Mouse (Mus musculus): ENCODE data around the gene Ccdc73. TPM values are rescaled to one million over a fixed set of nuclear protein-coding genes. Genes with fewer than 3 reads are reported as not detected.
A peak's percentile ranks its signal among the peaks of the same experiment; 100 is the strongest.

Ccdc73 gene
- polyA plus RNA-seq, 1 experiment from 2014 or later: 4.7 TPM

DNA sequence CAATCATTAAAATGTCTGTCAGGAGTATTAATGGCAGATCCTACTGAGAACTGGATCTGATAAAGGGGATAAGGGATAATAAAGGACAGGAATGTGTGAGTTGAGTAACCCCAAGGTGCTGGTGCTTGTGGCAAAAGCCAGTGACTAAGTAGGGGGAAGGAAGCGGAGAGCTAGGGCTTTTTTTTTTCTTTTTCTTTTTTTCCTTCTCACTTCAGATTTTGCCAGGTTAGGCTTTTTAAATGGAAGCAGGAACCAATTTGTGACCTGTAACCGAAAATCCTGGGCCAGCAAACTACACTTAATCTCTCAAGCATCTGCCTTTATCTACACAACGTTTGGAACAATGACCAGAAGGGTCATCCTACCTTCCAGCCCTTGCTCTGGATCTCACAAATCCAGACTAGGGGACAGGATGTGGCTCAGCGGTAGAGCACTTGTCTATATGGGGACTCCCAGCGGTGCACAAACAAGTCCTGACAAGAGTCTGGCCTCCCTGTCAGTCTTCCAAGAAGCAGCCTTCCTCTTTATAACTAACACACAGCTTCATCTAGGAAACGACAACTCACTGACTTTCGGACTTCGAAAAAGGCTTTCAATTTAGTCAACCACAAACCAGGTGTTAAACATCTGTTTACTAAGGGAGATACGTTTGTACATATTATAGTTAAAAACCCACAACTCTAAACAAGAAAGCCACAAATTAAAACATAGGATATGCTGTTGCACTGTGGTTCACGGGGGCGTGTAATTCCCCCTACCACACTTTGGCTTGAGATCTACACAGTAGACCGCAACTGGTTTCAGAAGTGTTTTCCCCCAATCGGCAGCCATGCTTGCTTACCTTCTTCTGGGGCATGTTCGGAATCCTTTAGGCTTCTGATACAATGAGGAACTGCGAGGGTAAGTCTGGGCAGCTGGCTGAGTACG is 19.1 kb upstream of the Ccdc73 start:
- no peak overlapping the region for H3K27ac ChIP-seq (ENCODE audit: low read depth, low read length)
- no peak for ATAC-seq (replicated peaks; ENCODE audit: insufficient number of reproducible peaks, low FRiP score, low TSS enrichment)
- H3K36me3 ChIP-seq (ENCODE audit: control insufficient read depth, insufficient read depth, low read length): no peaks in the 10 kb centered on the region
- H3K4me1 ChIP-seq (ENCODE audit: control insufficient read depth, insufficient read depth, low read length): peaks cover 2% of the 10 kb centered on the region; the same call in 1 of the 2 replicates
- peaks cover 6% of the 10 kb centered on the region; the same call in 1 of the 2 replicates for H3K27me3 ChIP-seq (ENCODE audit: control insufficient read depth, insufficient read depth, low read length)
- H3K4me3 ChIP-seq (ENCODE audit: low read depth, low read length): peak overlapping the region; percentile 64
- 26% methylated on average over 16 of the region's 16 CpGs for WGBS (ENCODE audit: insufficient replicate concordance)
- peak overlapping the region; percentile 97 for H3K4me2 ChIP-seq
- H3K9ac ChIP-seq (ENCODE audit: low read depth, low read length): no peak overlapping the region; the same call in 1 of the 2 replicates
- H3K9me3 ChIP-seq (replicated peaks; ENCODE audit: control insufficient read depth, low read length): no peaks in the 10 kb centered on the region

DNA sequence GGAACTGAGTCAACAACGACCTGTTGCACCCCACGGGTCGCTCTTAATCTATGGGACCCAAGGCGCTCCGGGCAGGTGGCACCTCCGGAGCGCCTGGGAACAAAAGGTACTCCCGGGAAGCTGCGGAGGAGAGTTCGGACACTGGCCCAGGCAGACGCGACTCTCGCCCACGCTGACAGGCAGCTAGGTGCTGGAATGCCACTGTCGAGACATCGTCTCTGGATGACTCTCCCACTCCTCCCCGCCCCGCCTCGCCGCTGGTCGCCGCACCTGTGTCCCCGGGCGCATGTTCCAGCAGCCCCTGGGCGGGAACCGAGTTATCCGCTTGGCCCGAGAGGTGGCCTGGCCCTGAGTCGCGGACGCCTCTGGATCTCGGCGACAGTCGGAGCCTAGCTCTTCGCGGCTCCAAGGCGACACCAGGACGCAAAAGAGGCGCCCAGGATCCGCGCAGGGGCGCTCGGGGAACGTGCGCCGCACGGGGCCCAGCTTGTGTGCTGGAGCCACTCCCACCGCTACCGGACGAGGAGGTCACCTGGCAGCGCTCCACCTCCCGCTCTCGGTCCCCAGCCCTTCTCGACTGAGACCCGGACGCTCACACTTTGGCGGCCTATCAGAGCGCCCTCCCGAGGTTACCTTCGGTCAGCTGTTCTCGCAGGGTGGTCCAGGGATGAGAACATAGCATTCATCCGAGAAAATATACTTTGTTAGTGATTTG is 18.2 kb upstream of the Ccdc73 start, which contains the start of gene Prrg4:
TSS of gene Prrg4 (minus strand) at position 601 of the 715 bp plus-strand sequence.
- H3K4me3 ChIP-seq (ENCODE audit: low read depth, low read length): peak within 1 kb of the TSS; percentile 64
- H3K4me2 ChIP-seq: peak within 1 kb of the TSS; percentile 97
- peak; percentile 31; the same call in 1 of the 2 replicates for ATAC-seq (replicated peaks; ENCODE audit: insufficient number of reproducible peaks, low FRiP score, low TSS enrichment)
- peaks cover 2% of the 10 kb centered on the region; the same call in 1 of the 2 replicates for H3K4me1 ChIP-seq (ENCODE audit: control insufficient read depth, insufficient read depth, low read length)
- H3K9me3 ChIP-seq (replicated peaks; ENCODE audit: control insufficient read depth, low read length): no peaks in the 10 kb centered on the region
- no peaks in the 10 kb centered on the region for H3K36me3 ChIP-seq (ENCODE audit: control insufficient read depth, insufficient read depth, low read length)
- peak within 1 kb of the TSS; percentile 60; the same call in 1 of the 2 replicates for H3K9ac ChIP-seq (ENCODE audit: low read depth, low read length)
- H3K27ac ChIP-seq (ENCODE audit: low read depth, low read length): no peak within 1 kb of the TSS
- peaks cover 6% of the 10 kb centered on the region; the same call in 1 of the 2 replicates for H3K27me3 ChIP-seq (ENCODE audit: control insufficient read depth, insufficient read depth, low read length)
- WGBS (ENCODE audit: insufficient replicate concordance): 2% methylated on average over 62 of the region's 62 CpGs

DNA sequence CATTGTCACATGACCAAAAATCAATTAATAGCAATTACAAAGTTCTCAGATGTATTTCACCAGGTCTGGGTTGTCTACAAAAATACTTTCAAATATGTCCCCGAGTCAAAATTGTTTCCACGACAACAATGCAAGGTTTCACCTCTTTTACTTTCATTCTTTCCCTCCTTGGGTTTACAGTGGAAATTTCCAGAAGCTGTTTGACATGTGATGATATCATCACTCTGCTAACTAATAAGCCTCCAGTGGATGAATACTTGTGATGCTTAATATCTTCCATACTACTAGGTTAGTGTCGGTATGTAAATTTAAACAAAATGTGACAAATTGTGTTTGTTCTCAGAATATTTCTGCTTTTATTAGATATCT is 17.6 kb upstream of the Ccdc73 start:
- no peak overlapping the region for H3K9ac ChIP-seq (ENCODE audit: low read depth, low read length)
- peak overlapping the region; percentile 64 for H3K4me3 ChIP-seq (ENCODE audit: low read depth, low read length)
- 70% methylated on average over 3 of the region's 3 CpGs for WGBS (ENCODE audit: insufficient replicate concordance)
- H3K36me3 ChIP-seq (ENCODE audit: control insufficient read depth, insufficient read depth, low read length): no peaks in the 10 kb centered on the region
- no peaks in the 10 kb centered on the region for H3K9me3 ChIP-seq (replicated peaks; ENCODE audit: control insufficient read depth, low read length)
- no peak for ATAC-seq (replicated peaks; ENCODE audit: insufficient number of reproducible peaks, low FRiP score, low TSS enrichment)
- H3K27ac ChIP-seq (ENCODE audit: low read depth, low read length): no peak overlapping the region
- peaks cover 6% of the 10 kb centered on the region; the same call in 1 of the 2 replicates for H3K27me3 ChIP-seq (ENCODE audit: control insufficient read depth, insufficient read depth, low read length)
- H3K4me2 ChIP-seq: peak overlapping the region; percentile 97
- H3K4me1 ChIP-seq (ENCODE audit: control insufficient read depth, insufficient read depth, low read length): peaks cover 2% of the 10 kb centered on the region; the same call in 1 of the 2 replicates

DNA sequence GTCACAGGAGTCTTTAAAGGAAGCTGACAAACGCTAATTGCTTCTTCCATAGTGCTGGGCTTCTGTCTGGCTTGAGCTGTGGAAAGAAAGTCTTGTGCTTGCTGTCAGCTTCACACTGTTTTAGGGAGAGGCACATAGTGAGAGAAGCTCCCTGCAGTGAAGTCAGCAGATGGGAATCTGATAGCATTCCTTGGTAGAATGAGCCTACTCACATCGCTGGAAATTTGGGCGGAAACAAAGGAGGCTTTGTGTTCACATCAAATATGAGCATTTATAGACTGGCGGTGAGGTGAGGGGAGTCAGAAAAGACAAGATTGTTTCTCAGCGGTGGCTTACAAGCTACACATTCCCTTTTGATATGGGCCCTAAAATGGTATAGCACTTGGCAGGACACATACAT is 15.9 kb upstream of the Ccdc73 start:
- H3K4me3 ChIP-seq (ENCODE audit: low read depth, low read length): no peak overlapping the region
- 23% methylated on average over 5 of the region's 5 CpGs for WGBS (ENCODE audit: insufficient replicate concordance)
- no peak overlapping the region for H3K4me2 ChIP-seq
- H3K27ac ChIP-seq (ENCODE audit: low read depth, low read length): no peak overlapping the region
- H3K9ac ChIP-seq (ENCODE audit: low read depth, low read length): no peak overlapping the region
- H3K9me3 ChIP-seq (replicated peaks; ENCODE audit: control insufficient read depth, low read length): no peaks in the 10 kb centered on the region
- H3K4me1 ChIP-seq (ENCODE audit: control insufficient read depth, insufficient read depth, low read length): peaks cover 2% of the 10 kb centered on the region; the same call in 1 of the 2 replicates
- H3K36me3 ChIP-seq (ENCODE audit: control insufficient read depth, insufficient read depth, low read length): no peaks in the 10 kb centered on the region
- H3K27me3 ChIP-seq (ENCODE audit: control insufficient read depth, insufficient read depth, low read length): peaks cover 6% of the 10 kb centered on the region; the same call in 1 of the 2 replicates
- no peak for ATAC-seq (replicated peaks; ENCODE audit: insufficient number of reproducible peaks, low FRiP score, low TSS enrichment)

DNA sequence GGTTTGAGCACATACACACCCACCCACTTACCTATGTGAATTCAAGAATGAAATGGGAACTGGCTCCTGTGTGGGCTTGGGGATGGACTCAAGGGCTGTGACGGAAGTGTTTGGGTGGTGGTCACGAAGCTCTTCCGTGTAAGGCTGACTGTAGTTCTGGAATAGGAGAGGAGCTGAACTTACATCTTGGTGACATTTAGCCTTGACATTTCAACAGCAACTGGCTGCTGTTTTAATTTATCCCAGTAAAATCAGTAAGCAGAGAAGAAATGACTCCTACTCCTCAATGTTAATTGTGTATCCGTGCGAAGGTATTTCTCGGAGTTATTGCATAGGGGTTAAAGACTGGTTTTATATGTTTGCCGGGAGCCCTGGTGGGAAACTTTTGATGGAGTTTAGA is 15.1 kb upstream of the Ccdc73 start:
- no peak for ATAC-seq (replicated peaks; ENCODE audit: insufficient number of reproducible peaks, low FRiP score, low TSS enrichment)
- Histone ChIP-seq H3K4me3 (ENCODE audit: low read depth, low read length) (no peak overlapping the region), H3K9me3 (replicated peaks; ENCODE audit: control insufficient read depth, low read length) (no peaks in the 10 kb centered on the region), H3K27me3 (ENCODE audit: control insufficient read depth, insufficient read depth, low read length) (peaks cover 6% of the 10 kb centered on the region; the same call in 1 of the 2 replicates), H3K4me1 (ENCODE audit: control insufficient read depth, insufficient read depth, low read length) (peaks cover 2% of the 10 kb centered on the region; the same call in 1 of the 2 replicates), H3K27ac (ENCODE audit: low read depth, low read length) (no peak overlapping the region), H3K4me2 (no peak overlapping the region), H3K36me3 (ENCODE audit: control insufficient read depth, insufficient read depth, low read length) (no peaks in the 10 kb centered on the region), H3K9ac (ENCODE audit: low read depth, low read length) (no peak overlapping the region)
- 81% methylated on average over 7 of the region's 7 CpGs for WGBS (ENCODE audit: insufficient replicate concordance)

DNA sequence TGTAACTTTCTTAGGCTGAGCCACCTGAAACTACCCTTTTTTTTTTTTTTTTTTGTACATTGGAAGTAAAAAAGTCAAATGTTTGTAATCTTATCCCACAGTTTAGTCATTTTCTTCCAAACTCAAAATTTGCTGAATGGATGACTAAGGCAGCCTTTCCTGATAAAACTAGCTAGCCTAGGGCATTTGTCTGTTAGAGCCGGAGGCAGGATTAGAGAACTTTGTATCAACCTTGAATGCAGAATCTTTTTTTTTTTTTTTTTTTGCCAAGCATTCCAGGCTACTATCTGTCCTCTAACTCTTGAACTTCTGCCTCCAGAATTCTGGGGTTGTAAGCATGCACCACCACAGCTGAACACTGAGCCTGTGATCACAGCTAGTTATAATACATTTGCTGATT is 12.8 kb upstream of the Ccdc73 start:
- no peaks in the 10 kb centered on the region for H3K9me3 ChIP-seq (replicated peaks; ENCODE audit: control insufficient read depth, low read length)
- no peak overlapping the region for H3K9ac ChIP-seq (ENCODE audit: low read depth, low read length)
- ATAC-seq (replicated peaks; ENCODE audit: insufficient number of reproducible peaks, low FRiP score, low TSS enrichment): no peak
- no peak overlapping the region for H3K4me3 ChIP-seq (ENCODE audit: low read depth, low read length)
- H3K4me2 ChIP-seq: no peak overlapping the region
- peaks cover 2% of the 10 kb centered on the region; the same call in 1 of the 2 replicates for H3K27me3 ChIP-seq (ENCODE audit: control insufficient read depth, insufficient read depth, low read length)
- 49% methylated on average over 1 of the region's 1 CpGs for WGBS (ENCODE audit: insufficient replicate concordance)
- H3K36me3 ChIP-seq (ENCODE audit: control insufficient read depth, insufficient read depth, low read length): no peaks in the 10 kb centered on the region
- H3K27ac ChIP-seq (ENCODE audit: low read depth, low read length): no peak overlapping the region
- H3K4me1 ChIP-seq (ENCODE audit: control insufficient read depth, insufficient read depth, low read length): no peaks in the 10 kb centered on the region

DNA sequence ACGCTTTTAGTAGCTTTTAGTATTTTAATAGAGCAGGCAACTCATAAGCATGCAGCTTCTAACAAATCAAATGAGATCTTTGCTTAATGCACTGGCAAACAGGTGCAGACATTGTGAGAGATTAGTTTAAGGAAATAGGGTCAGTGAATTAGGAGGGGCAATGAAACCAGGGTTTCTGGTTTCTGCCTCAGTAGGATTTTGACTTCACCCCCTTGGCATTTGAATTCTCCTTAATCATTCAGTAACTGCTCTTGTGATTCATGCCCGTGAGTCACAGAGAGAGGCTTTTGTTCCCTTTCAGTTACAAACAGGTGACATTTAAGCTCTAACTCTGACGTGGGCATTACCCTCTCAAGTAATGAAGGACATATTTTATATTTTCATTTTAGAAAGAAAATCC is 11.9 kb upstream of the Ccdc73 start:
- Histone ChIP-seq H3K27ac (ENCODE audit: low read depth, low read length) (no peak overlapping the region), H3K4me2 (no peak overlapping the region), H3K9me3 (replicated peaks; ENCODE audit: control insufficient read depth, low read length) (no peaks in the 10 kb centered on the region), H3K27me3 (ENCODE audit: control insufficient read depth, insufficient read depth, low read length) (peaks cover 1% of the 10 kb centered on the region; the same call in 1 of the 2 replicates), H3K9ac (ENCODE audit: low read depth, low read length) (no peak overlapping the region), H3K4me1 (ENCODE audit: control insufficient read depth, insufficient read depth, low read length) (no peaks in the 10 kb centered on the region), H3K4me3 (ENCODE audit: low read depth, low read length) (no peak overlapping the region), H3K36me3 (ENCODE audit: control insufficient read depth, insufficient read depth, low read length) (no peaks in the 10 kb centered on the region)
- WGBS (ENCODE audit: insufficient replicate concordance): 46% methylated on average over 3 of the region's 3 CpGs
- ATAC-seq (replicated peaks; ENCODE audit: insufficient number of reproducible peaks, low FRiP score, low TSS enrichment): no peak

DNA sequence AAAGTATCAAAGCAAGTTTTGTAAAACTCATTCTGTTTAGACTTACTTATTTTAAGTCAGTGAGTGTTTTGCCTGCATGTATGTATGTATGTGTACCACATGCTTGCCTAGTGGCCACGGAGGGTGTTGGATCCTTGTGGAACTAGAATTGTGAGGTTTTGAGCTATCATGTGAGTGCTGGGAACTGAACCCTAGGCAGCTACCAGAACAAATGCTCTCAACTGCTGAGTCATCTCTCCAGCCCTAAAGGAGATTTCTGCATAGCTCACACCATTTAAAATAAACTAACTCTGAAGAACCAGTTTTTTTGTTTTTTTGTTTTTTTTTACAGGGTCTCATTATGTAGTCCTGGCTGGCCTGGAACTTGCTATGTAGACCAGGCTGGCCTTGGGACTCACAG is 11.4 kb upstream of the Ccdc73 start:
- H3K4me1 ChIP-seq (ENCODE audit: control insufficient read depth, insufficient read depth, low read length): no peaks in the 10 kb centered on the region
- no peaks in the 10 kb centered on the region for H3K27me3 ChIP-seq (ENCODE audit: control insufficient read depth, insufficient read depth, low read length)
- H3K36me3 ChIP-seq (ENCODE audit: control insufficient read depth, insufficient read depth, low read length): no peaks in the 10 kb centered on the region
- no peak for ATAC-seq (replicated peaks; ENCODE audit: insufficient number of reproducible peaks, low FRiP score, low TSS enrichment)
- 48% methylated on average over 1 of the region's 1 CpGs for WGBS (ENCODE audit: insufficient replicate concordance)
- no peaks in the 10 kb centered on the region for H3K9me3 ChIP-seq (replicated peaks; ENCODE audit: control insufficient read depth, low read length)
- no peak overlapping the region for H3K27ac ChIP-seq (ENCODE audit: low read depth, low read length)
- H3K4me3 ChIP-seq (ENCODE audit: low read depth, low read length): no peak overlapping the region
- H3K9ac ChIP-seq (ENCODE audit: low read depth, low read length): no peak overlapping the region
- no peak overlapping the region for H3K4me2 ChIP-seq

Data from heart, embryonic 11.5 days (tissue).